Mouse (Mus musculus) ovary, adult 10 weeks (tissue): ENCODE results near the gene Gm20807. TPM values are rescaled to one million over a fixed set of nuclear protein-coding genes. Genes with fewer than 3 reads are reported as not detected.

ENCODE experiments used
- polyA plus RNA-seq: library from polyadenylated mRNA; stranded (reverse); fragments of 350-450 nt; fragmentation: Illumina TruSeq; extraction: RNeasy Lipid Tissue Mini Kit (QIAGEN cat#74804); gene quantifications from one replicate; pipeline ENCODE4 v1.2.3, GENCODE M21; 2014

The Gm20807 gene
- polyA plus RNA-seq = not detected

GRCm38 (mm10) chrY:13042591-13042990, at the start of gene Gm20807:
Gene Gm20807 (plus strand): TSS chrY:13042891.

Other genes with a start within 250 kb of the Gm20807 start
- gene Gm21891, start 90.6 kb downstream of the Gm20807 start, polyA plus RNA-seq = not detected
- gene Gm21425, start 119.1 kb downstream of the Gm20807 start, polyA plus RNA-seq = not detected
- gene Gm21828, start 181.0 kb downstream of the Gm20807 start, polyA plus RNA-seq = not detected
- gene Gm21440, start 209.5 kb downstream of the Gm20807 start, polyA plus RNA-seq = not detected
- gene Gm21454, start 209.6 kb downstream of the Gm20807 start, polyA plus RNA-seq = not detected